9 mouse cellular contexts compared by ENCODE assay signal in the genomic region with DNA sequence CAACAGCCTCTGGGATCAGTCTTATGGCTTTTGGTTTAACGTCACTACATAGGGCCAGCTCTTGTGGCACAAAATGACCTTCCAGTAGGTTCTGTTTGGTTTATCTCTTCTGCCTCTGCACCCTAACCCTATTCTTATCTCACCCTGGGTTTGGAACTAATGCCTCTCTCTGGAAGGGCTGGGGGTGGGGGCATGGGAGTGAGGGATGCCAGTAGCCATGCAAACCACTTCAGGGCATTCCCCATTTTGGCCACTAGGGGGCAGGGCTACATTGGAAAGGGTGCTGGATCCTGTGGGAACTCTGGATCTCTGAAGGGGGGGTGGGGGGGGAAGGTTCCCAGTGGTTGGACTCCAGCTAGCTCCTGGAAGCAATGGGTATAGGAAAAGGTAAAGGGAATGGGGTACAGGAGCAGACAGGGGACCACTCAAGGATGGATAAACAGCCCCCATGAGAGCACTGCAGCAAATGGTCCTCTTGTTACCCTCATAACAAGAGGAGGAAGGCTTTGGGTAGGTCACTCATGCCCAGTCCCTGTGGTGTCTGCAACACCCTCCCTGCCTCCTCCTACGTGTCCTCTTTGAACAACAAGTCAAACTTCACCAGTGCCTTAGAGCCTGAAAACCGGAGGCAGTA. TPM values are rescaled to one million over a fixed set of nuclear protein-coding genes. Genes with fewer than 3 reads are reported as not detected.
DNase-seq lines count a peak whose midpoint lies in the region; ATAC-seq lines count a peak whose summit lies in the region.
"Had no signal": no experiment of that assay in that cellular context is flagged by ENCODE, and none has a peak within 500 bp of the region (broad histone marks: within the 10 kb centered on the region; RNA-seq: fewer than 3 reads in every experiment).

No protein-coding gene starts in this region.

- H3K36me3 ChIP-seq in heart, embryonic 11.5 days (ENCODE audit: control insufficient read depth, insufficient read depth, low read length): peaks cover 32% of the 10 kb centered on the region
- H3K36me3 ChIP-seq in midbrain, embryonic 11.5 days (ENCODE audit: control insufficient read depth, insufficient read depth, low read length): peaks cover 5% of the 10 kb centered on the region; the same call in 1 of the 2 replicates

- H3K4me1 ChIP-seq in heart, embryonic 11.5 days (ENCODE audit: control insufficient read depth, insufficient read depth, low read length): no peaks in the 10 kb centered on the region
- H3K4me1 ChIP-seq in midbrain, embryonic 11.5 days (ENCODE audit: control insufficient read depth, insufficient read depth, low read length): no peaks in the 10 kb centered on the region

- intact Hi-C loops in left cerebral cortex, postnatal 10 days (cut with DNase I): loop anchor here (2.0 to 5.0 kb wide), 2 partner anchors 76 to 240 kb away; no protein-coding TSS in a partner anchor

- H3K27ac ChIP-seq in heart, embryonic 11.5 days (ENCODE audit: low read depth, low read length): no peak overlapping the region
- no peak overlapping the region for H3K27ac ChIP-seq in midbrain, embryonic 11.5 days (ENCODE audit: low read depth, low read length)
- H3K27ac ChIP-seq: macrophage had no signal

- H3K9ac ChIP-seq in heart, embryonic 11.5 days (ENCODE audit: low read depth, low read length): no peak overlapping the region
- no peak overlapping the region for H3K9ac ChIP-seq in midbrain, embryonic 11.5 days (ENCODE audit: low read length)

- ATAC-seq in heart, embryonic 11.5 days (replicated peaks; ENCODE audit: insufficient number of reproducible peaks, low FRiP score, low TSS enrichment): no peak
- peak; percentile 52; the same call in 1 of the 2 replicates for ATAC-seq in midbrain, embryonic 11.5 days (ENCODE audit: low FRiP score)

- peak; percentile 96 for DNase-seq in heart, adult 11 months
- peak; percentile 57 for DNase-seq in cerebellum, adult 9-10 months
- peak; percentile 70 to 73 for DNase-seq in frontal cortex, postnatal 25 days (ENCODE audit: low spot score in 2 of 2)
- peak; percentile 50 for DNase-seq in induced T-regulatory cell, adult 2 months (ENCODE audit: low read depth)
- DNase-seq in left cerebral cortex, postnatal 10 days (ENCODE audit: extremely low spot score in 1 of 2, low spot score in 2 of 2): peak; percentile 44 to 84
- DNase-seq in midbrain, embryonic 11.5 days (ENCODE audit: low spot score, missing footprints): peak; percentile 98
- DNase-seq in spleen, postnatal 10 days (ENCODE audit: low spot score in 2 of 2): peak; percentile 18 to 67

- H3K4me3 ChIP-seq in heart, embryonic 11.5 days (ENCODE audit: low read depth, low read length): no peak overlapping the region
- no peak overlapping the region for H3K4me3 ChIP-seq in midbrain, embryonic 11.5 days (ENCODE audit: low read depth, low read length)

- WGBS in heart, embryonic 11.5 days (ENCODE audit: insufficient replicate concordance): 78% methylated on average over 3 of the region's 3 CpGs
- 81% methylated on average over 3 of the region's 3 CpGs for WGBS in midbrain, embryonic 11.5 days

- no peaks in the 10 kb centered on the region for H3K27me3 ChIP-seq in heart, embryonic 11.5 days (ENCODE audit: control insufficient read depth, insufficient read depth, low read length)
- no peaks in the 10 kb centered on the region for H3K27me3 ChIP-seq in midbrain, embryonic 11.5 days (ENCODE audit: control insufficient read depth, insufficient read depth, low read length)

- no peaks in the 10 kb centered on the region for H3K9me3 ChIP-seq in heart, embryonic 11.5 days (replicated peaks; ENCODE audit: control insufficient read depth, low read length)
- H3K9me3 ChIP-seq in midbrain, embryonic 11.5 days (ENCODE audit: control insufficient read depth, low read length): no peaks in the 10 kb centered on the region

- no peak overlapping the region for H3K4me2 ChIP-seq in heart, embryonic 11.5 days
- H3K4me2 ChIP-seq in midbrain, embryonic 11.5 days: no peak overlapping the region

RNA-seq across cellular contexts. Expression of a gene that starts 30.9 kb away (rescaled TPM):
- polyA plus RNA-seq in heart, embryonic 11.5 days (2014; fragmentation: Nextera tagmentation; extraction: Ambion mirVana): 111 and 132 TPM in 2 replicates
- total RNA-seq in left cerebral cortex, postnatal 10 days (2021): 100 to 1,000 TPM; 170 TPM
- polyA plus RNA-seq in midbrain, embryonic 11.5 days (2014; fragmentation: Nextera tagmentation; extraction: Ambion mirVana): 167 and 188 TPM in 2 replicates

Comparison
In these comparisons a context has a peak if more than half of its experiments do, and no peak if none do; other contexts are left out.
1. DNase-seq: peak in every context shown above with its lines; median percentile 98 in midbrain, embryonic 11.5 days; 96 in heart, adult 11 months; 72 in frontal cortex, postnatal 25 days; 64 in left cerebral cortex, postnatal 10 days; 57 in cerebellum, adult 9-10 months; 50 in induced T-regulatory cell, adult 2 months; 42 in spleen, postnatal 10 days.